Mouse (Mus musculus) retina, adult 2 months (tissue): Measurements from ENCODE around the gene Tenm4.

Experiments
- DNase-seq: peaks from one replicate; pipeline ENCODE4 v3.0.0-alpha.2; 2012; ENCODE audit warnings: low read depth, low spot score

Tenm4 gene

DNA sequence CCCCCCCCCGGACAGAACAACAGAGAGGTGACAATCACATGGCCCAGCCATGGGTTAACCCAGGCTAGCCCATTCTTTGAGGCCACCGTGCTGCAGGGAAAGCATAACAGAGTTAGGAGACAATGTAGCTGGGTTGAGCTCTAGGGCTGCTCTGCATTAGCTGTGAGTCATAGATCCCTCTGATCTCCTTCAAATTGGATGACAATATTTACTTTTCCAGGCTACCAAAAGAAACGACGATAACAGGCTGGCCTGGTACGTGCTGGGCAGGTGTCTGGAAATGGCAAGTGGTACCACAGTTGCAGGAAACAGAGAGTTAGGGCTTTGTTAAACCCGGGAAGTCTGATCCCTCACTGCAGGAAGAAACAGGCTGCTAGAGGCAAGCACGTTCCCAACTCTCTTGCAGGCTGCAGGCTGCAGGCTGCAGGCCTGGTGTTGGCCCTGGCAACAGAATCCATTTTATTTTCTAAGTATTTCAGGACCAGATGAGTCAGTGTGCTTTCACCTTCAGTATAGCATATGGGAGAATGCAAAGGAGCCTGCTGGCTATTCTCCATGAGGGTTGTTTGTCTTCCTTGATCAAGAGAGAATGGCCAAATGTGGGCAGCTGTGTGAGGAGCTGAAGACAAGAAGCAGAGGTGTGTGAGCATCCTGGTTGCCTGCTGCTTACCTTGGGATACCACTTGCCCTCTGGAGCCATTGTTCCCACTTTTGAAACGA lies 353.6 kb downstream of the Tenm4 start:
- DNase-seq, result no peak

DNA sequence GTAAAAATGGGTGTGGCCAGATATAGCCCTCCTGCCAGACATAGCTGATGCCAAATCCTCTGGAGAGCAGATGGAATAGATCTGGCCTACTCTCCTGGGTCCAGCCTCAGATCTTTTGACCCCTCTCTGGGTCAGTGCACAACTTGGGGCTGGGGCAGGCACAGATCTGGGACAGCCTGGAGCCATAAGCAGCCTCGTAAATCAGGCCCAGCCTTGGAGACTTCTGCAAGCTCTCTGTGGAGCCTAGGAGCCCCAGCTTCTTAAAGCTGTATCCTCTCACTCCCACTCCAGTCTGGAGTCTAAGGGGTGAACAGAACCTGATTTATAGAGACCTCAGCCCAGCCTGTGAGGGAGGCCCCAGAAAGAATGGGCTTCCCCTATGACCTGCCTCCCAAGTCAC lies 354.3 kb downstream of the Tenm4 start:
- no peak for DNase-seq

DNA sequence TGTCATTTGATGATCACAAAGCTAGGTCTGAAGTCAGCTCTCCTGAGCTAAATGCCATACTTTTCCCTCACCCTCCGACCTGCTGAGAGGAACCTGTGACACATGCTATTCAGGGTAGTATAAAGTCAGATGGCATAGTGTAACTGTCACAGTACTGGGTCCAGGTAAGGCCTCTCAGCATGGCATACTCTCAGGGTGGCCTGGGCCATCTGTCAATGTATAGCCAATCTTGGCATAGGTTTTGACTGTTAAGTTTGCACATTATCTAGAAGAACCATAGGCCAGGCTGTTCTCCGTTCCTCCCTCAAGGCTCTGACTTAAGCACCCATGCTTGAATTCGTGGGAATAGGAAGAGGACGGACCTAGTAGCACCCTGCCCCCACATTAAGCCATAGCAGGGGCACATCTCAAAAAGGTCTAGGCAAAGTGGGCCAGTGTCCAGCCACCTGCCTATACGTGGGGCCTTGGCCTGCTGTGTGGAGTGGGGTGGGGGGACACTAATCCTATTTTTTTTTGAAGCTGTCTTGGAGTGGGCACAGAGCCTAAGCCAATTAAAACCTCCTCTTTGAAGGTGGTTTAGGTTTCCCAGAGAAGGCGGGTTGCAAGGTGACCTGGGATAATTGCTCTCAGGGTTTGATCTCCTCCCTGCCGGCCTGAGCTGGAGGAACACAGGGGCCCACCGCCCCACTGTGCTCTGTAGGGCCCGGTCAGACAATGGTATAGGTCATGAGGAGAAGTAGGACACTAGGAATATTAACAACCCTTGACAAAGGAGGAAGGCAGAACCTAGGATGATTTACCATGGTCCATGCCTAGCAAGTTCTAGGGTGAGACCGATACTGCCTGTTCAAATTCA lies 359.8 kb downstream of the Tenm4 start:
- no peak for DNase-seq

DNA sequence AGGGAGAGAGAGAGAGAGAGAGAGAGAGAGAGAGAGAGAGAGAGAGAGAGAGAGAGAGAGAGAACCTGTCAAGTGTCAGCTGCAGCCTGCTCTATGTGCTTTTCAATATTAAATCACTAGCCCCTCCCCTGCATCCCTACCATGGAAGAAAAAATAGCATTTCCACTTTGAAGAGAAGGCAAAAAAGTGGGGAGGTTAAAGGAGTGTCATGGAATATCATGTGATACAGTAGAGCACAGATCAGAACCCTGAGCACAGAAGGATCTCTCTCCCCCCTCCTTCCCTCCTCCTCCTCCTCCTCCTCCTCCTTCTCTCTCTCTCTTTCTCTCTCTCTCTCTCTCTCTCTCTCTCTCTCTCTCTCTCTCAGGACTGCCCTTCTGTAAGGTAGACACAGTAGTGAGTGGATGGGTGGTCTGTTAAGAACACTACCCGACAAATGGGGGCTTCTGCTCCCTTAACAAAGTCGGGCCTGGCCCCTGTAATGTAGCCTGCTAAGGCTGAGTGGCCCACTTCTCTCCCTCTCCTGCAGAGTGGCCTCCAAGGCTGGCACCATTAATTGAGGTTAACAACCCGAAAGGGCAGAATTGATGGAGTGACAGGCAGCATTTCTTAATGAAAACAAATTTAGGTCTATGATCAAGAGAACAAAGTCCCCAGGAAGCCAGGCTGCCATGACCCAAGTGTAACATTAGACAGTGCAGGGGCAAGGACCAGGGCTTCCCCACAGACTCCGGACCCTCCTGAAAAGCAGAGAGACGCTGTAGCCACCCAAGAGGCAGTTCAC lies 361.1 kb downstream of the Tenm4 start:
- no peak for DNase-seq

DNA sequence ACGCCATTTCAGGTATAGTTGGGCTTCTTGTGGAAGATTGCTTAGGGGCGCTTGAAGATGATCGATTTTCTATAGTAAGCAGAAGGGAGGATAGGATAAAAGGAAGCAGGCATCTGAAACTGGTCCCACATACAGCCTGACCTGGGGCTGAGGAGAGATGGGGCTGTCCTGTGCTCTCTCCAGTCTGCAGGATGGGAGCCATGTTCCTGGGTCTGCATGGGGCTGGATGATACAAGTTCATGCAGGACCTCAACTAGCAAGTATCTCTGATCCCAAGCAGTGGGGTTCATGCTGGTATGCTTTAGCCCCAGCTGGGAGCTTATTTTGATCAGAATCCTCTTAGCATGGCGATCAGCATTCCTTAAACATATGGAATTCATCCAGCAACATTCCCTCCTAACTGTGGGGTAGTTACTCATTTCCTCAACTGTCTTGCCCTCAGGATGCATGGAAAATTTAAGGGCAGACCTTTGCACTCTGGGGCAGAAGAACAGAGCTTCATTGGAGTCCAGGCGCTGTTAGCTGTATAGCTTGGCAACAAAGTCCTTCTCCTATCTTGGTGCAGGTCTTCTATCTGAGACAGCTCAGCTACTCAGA lies 361.9 kb downstream of the Tenm4 start:
- no peak for DNase-seq

DNA sequence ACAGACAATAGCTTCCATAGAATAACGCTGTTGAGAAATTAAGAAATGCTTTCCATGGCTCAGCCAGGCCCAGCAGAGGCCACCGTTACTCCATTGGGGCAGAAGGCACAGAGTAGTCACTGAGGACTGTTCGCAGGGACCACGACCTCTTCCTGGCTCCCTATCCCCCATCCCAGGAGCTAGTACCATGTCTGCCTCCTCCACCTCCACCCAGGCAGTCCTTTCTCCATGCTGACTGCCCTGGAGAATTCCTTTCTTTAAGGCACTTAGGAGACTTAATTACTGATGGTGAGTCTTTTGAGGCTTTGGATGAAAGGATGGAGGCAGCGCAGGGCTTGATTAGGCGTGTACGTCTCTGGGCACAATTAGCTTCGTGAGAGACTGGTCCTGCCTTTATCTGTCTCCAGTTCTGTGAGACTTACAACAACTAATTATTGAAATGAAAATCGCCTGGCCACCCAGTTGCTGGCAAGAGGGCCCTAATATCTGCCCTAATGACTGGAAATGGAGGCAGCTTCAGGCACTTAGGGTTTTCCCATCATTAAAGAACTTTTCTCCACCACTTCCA lies 365.4 kb downstream of the Tenm4 start:
- DNase-seq, result no peak

DNA sequence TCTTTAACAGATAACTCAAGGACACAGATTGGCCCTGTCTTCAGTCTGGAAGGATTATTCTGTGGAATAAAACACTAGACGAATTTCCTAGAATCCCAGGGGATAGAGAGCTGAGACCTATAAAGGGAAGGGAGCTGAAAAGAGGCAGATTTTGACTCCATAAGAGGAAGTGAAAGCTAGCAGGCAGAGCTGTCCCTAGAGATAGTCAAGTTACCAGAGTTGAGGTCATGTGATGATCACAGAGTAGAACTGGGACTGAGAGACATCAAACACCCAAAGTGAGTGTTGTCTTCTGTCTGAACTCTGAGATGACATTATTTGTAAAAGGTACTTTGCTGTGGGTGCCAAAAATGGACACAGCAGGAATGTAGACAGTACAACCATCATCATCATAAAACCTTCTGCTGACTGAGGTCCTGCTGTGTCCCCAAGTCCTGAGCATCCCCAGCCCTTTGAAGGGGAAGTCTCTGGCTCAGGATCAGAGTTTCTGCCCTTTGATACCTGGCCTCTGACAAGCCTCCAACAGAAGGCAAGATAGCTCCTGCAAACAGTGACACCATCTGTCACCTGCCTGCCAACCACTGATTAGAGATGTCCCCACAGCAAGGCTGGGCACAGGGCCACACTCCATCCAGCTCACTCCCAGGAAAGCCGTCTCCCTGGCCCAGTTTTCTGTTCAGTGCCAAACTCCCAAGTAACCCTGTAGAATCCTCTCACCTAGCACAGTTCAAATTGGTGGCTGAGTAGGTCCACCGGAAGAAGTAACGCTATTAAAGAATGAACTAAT lies 368.4 kb downstream of the Tenm4 start:
- DNase-seq, result no peak

DNA sequence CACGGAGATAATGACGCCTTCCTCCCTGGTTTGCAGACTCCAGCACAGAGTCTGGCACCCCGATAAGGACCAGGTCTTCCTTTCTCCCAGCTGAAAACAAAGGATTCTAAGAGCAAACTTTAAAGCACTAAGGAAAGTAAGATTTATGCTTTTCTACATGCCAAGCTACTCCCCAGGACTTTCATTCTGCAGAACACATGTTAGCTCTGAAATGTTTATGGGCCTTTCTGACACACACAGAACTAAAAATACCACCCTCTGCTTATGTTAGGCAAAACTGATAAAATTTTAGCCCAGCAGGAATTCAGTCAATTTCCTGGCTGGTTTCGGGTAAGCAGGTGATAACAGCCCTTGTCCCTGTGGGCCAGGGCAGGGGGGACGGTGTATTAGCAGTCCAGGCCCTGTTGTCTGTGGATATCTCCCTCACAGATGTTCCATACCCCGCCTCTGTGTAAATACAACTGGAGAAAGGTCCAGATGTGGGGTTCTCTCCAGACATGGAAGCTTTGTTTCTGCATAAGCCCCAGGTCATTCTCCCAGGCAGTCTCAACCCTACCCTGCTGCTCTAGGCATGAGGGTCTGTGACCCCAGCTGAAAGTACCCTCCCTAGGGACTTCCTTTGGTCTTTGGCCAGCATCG lies 369.5 kb downstream of the Tenm4 start:
- DNase-seq, result no peak

DNA sequence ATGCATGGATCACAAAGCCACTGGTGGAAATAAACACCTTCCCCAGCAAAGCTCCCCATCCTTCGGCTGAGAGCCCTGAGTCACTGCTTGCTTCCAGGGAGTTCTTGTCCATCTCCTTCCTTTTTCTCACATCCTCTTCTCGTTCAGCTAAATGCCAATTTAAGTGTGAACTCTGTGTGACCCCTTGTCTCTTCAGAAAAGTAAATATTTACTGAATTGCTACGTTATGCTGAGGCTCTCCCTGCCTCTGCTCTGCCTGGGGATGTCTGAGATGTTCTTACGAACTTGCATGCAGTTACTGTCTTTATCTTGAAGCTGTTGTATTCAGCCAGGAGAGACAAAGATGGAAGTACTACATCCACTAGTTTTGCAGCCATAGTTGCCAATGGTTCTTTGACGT lies 374.9 kb downstream of the Tenm4 start:
- no peak for DNase-seq

DNA sequence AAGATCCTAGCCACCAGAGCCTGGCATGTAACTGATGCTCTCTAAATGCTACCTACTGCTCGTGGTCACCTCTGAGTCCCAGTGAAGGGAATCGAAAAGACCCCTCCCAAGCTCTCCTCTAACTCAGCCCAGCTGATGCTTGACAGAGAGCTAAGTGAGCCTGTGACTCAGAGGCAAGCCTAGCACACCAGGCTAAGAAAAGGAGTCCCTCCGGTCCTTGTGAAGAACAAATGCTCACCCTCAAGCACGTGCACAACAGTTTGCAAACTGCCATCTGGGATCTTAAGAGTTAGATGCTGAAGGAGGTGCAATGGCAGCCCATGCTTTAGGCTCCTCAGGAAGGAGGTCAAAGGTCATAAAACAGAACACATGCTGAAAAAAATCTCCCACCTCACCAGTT lies 380.8 kb downstream of the Tenm4 start:
- no peak for DNase-seq

DNA sequence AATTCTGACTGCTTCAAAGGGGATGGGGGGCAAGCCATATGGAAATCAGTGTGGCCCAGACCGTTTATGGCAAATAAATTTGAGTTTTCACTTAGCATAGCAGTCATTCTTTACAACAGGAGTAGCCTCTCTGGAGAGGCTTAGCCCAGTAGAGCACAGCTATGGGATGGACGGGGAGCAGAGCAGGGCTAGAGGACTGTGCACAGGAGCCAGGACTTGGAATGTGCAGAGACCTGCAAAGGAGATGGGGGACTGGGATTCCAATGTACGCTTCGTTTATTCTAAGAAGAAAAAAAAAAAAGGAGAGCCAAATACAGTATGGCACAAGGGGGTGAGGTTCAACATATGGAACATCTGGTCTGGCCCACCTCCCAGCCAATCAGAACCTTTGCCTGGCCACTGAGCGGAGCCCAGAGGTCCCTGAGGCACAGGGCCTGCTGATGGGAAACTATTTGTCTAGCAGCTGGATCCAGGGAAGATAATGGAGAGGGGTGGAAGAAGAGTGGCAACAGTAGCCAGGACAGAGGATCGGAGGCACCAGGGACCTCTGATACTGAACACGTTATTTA lies 381.3 kb downstream of the Tenm4 start:
- DNase-seq, result no peak

DNA sequence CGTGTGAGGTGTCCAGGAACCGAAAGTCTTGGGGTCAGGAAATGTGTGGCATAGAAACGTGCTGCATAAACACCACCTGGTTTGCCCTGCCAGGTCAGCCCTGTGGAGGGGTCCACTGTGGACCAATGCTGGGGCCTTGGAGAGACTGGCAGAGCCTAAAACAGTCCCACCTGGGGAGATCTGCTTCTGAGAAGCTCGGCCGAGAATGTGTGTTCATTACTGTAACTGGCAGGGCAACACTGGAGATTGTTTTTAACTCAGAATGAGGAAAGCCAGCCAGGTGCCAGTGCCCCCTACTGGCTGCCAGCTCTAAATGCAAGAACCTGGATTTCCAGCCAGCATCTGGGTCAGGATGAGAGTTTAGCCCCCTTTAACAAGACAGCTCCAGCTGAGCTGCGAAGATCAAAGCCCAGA lies 383.2 kb downstream of the Tenm4 start:
- DNase-seq, result no peak

DNA sequence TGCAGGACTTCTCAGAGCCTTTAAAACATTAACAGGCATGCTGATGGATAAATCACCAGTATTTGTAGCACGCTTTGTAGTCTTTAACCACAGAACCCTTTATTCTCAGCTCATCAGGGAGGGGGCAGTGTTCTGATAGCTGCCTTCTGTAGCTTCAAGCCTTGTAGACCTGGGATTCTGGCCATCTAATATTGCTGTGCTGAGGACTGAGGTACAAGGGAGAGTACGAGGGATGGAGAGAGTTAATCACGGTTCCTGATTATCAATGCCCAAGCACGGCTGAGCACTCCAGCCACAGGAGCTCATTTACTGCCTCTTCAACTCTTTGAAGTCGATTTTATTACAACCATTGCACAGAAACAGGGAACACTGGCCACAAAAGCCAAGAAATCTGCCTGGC lies 384.2 kb downstream of the Tenm4 start:
- DNase-seq, result no peak

DNA sequence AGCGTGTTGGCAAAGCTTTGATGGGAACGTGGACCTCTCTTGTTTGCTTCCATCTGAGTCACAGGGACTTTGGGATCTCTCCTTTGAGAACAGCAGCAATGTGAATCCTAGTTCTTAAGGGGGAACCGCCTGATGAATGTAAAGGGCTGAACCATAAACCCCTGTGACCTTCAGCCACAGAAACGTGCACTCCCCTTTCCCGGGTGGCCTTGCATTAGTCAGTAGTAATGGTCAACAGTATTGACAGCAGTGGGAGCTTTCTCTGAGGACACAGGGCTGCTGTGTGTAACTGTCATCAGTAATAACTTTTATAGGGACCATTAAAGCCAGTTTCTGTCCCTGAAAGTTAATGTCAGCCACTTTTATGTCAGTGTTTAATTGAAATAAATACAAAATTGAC lies 385.7 kb downstream of the Tenm4 start:
- no peak for DNase-seq

DNA sequence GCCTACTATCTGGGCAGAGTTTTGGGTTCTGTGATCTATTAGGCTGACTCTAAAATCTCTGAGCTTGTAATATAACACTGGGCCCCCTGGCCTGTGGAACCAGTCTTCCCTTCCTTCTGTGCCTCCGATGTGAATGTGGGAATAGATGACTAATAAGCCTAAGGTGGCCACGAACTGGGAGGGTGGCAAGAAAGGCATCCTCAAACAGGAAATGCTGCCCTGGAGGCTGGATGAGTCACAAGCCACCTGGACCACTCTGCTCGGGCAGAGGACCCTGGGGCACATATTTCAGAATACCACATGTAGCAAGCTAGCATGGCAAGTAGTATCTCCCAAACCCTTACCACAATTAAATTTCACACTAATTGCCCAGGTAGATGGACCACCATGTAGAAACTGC lies 391.8 kb downstream of the Tenm4 start:
- no peak for DNase-seq

DNA sequence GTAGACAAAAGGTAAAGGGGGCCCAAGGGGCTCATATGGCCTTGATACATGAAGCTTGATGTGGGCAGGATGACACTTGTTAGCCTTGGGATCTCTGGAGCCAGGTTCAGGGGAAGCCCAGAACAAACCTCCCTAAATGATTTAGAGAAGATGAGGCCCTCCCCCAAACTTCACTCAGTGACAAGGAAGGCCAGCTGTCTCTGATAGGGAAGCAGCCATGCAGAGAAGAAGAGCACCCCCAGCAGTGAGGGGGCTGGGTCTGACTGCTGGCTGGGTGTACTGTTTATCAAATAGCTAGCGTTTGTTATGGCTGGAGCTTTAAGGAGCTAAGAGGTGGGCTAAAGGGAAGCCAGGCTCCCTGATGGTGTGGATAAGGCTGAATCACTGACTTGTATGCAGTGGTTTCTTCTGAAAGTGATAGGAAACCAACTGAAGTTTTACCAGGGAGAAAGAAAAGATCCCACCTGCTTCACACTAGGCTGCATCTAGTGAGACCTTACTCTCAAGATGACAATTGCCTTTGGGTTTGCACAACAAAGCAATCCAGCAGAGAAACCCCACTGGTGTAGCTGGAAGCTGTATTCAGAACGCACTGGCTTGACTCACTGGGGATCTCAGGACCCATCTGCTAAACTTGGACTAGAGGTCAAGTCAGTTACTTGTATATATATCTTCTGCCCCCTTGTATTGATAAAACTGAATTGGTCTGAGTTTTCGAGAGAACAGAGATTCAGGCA lies 392.5 kb downstream of the Tenm4 start:
- DNase-seq, result no peak

DNA sequence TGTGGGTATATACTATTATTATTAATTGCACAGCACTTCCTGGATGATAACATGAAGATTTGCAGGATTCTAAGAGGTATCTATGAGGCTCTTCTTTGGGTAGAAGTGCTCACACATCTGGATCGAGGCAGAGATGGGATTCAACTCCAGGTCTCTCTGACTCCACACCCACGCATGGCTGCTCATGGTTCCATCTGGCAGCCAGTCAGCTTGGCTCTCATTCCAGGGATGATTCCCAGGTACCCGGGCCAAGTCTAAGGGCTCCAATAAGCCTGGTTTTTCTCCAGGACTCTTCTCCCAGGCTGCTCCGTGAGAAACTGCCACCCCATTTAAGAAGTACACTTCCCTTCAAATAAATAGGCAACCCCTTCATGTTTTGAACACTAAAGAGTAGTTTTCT lies 394.8 kb downstream of the Tenm4 start:
- no peak for DNase-seq

DNA sequence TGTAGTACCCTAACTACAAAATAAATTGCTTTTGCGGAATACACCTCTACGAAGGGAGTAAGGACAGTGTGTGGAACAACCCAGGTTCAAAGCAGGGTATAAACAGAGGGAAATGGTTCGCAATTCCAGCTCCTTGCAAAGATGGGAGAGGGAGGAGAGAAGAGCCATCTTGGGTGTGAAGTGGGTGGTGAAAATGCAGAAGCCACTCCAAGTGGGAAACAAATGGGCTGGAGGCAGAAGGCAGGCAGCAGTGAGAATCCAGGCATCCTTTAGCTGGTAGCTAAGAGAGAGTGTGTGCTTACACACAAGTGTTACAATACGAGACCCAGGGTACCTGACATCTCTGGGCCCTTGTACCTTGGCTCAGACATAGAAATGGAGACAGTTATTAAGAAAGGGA lies 395.2 kb downstream of the Tenm4 start:
- DNase-seq, result no peak

DNA sequence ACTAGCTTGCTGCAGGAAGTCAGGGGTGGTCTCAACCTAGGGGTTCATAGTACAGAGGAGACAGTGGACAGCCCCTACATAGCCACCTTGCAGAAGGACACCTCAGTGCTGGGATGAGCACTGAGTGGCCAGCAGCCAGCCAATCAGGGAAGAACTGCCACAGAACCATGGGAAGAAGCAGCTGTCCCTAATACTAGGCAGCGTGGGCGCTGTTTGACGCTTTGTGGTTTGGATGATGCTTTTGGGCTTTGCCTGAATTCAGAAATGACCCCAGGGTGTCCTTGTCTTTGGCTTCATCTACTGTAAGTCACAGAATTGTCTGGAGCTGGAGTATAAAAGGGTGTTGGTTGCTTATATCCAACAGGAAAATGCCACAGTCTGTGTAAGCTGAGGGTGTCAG lies 397.0 kb downstream of the Tenm4 start:
- no peak for DNase-seq
